Mouse (Mus musculus): Measurements from ENCODE around the gene Smchd1. TPM values are rescaled to one million over a fixed set of nuclear protein-coding genes. Genes with fewer than 3 reads are reported as not detected.

The Smchd1 gene
- polyA plus RNA-seq (2012): 5.7 and 6.6 TPM in 2 replicates

GRCm38 (mm10) chr17:71474762-71475704 lies at the start of gene Smchd1:
Gene Smchd1 (minus strand): TSS chr17:71475343.

GRCm38 (mm10) chr17:71459818-71460217 lies 15.3 kb downstream of the Smchd1 start, which contains the start of gene Gm4707:
Gene Gm4707 (minus strand): TSS chr17:71459918.

DNA sequence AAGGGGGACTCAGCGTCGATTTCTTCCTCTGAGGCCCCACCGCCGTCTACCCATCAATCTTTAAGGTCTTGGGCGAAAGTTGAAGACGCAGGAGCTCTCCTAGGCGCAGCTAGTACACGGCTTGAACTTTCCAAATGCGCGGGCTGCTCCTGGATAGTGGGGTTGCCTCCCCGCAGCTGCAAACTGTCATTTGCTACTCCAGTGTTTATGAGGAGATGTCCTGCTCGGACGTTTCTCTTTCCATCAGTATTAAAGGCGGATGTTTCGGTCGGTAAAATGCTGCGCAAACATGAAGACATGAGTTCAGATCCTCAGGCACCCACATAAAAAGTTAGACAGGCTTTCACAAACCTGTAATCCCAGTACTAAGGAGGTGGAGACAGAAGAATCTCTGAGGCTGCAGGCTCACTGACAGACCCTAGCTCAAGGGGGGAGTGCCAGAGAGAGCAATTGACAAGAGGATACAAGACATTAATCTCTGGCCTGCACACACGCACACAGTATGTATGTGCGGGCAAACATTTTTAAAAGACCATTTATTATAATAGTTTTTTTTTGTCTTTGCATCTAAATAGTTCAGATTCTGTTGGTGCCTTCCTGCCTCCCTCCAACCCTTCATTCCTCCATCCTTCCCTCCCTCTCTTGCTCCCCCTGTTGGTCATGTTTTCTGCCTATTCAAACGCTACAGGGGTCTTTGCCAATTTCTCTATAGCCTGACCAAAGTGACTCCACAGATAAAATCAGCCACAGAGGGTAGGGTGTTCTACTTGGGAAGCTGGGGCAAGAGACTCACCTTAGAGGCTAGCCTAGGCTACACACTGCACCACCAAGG lies 163.6 kb downstream of the Smchd1 start, which contains the start of gene Emilin2:
Emilin2 (minus strand) TSS at position 639 of the 832 bp plus-strand sequence.

Other genes starting within 250 kb of the Smchd1 start
- 121 and 137 TPM in 2 replicates for gene Emilin2, start 163.4 kb downstream of the Smchd1 start, polyA plus RNA-seq (2012)
- gene Gm4707, start 15.4 kb downstream of the Smchd1 start, polyA plus RNA-seq (2012): 0.12 TPM in 1 of 2 replicates, not detected in the other
- gene Ndc80, start 51.5 kb upstream of the Smchd1 start, polyA plus RNA-seq (2012): 4.3 and 4.4 TPM in 2 replicates
- gene Spdya, start 76.7 kb upstream of the Smchd1 start, polyA plus RNA-seq (2012): not detected in 2 replicates
- gene Wdr43, start 140.6 kb upstream of the Smchd1 start, polyA plus RNA-seq (2012): 42.7 and 59.2 TPM in 2 replicates
- gene Togaram2, start 197.9 kb upstream of the Smchd1 start, polyA plus RNA-seq (2012): 0.17 and 0.45 TPM in 2 replicates

Measured in megakaryocyte-erythroid progenitor cell, adult 5 weeks (primary cell).